Mouse (Mus musculus) gonadal fat pad, adult 2 months (tissue): ENCODE results near the gene Tef. TPM values are rescaled to one million over a fixed set of nuclear protein-coding genes. Genes with fewer than 3 reads are reported as not detected.

Experiments used
- DNase-seq: peaks from one replicate; pipeline ENCODE4 v3.0.0-alpha.2; 2012; ENCODE audit warnings: low read depth
- polyA plus RNA-seq: library from polyadenylated mRNA; depleted of rRNA; stranded (reverse); fragments of >200 nt; gene quantifications from 2 replicates; pipeline ENCODE4 v1.2.3, GENCODE M21; 2012

The Tef gene
- polyA plus RNA-seq, 1 experiment, result 60.0 TPM

GRCm38 (mm10) chr15:81798421-81798820 is 3.8 kb upstream of the Tef start:
- no peak for DNase-seq

GRCm38 (mm10) chr15:81800391-81800790 is 1.8 kb upstream of the Tef start:
- DNase-seq, result no peak

- DNase-seq, result no peak
Observed at GRCm38 (mm10) chr15:81802941-81803351, 725 bp downstream of the Tef start.

- no peak for DNase-seq
Observed at GRCm38 (mm10) chr15:81803425-81803951, 1.3 kb downstream of the Tef start.

GRCm38 (mm10) chr15:81804172-81804571 is 2.0 kb downstream of the Tef start:
- no peak for DNase-seq

- DNase-seq, result no peak
Observed at GRCm38 (mm10) chr15:81804883-81805282, 2.7 kb downstream of the Tef start.

- DNase-seq, result no peak
Observed at GRCm38 (mm10) chr15:81805624-81806023, 3.4 kb downstream of the Tef start.

GRCm38 (mm10) chr15:81806621-81807404 is 4.6 kb downstream of the Tef start:
- DNase-seq, result peak; percentile 67

GRCm38 (mm10) chr15:81808799-81809198 is 6.6 kb downstream of the Tef start:
- no peak for DNase-seq

GRCm38 (mm10) chr15:81809550-81809949 is 7.3 kb downstream of the Tef start:
- peak; percentile 60 for DNase-seq

GRCm38 (mm10) chr15:81810150-81810549 is 7.9 kb downstream of the Tef start:
- peak; percentile 87 for DNase-seq

- peak; percentile 78 for DNase-seq
Observed at GRCm38 (mm10) chr15:81810671-81811598, 8.7 kb downstream of the Tef start.

GRCm38 (mm10) chr15:81811599-81811996 is 9.4 kb downstream of the Tef start:
- DNase-seq, result no peak

GRCm38 (mm10) chr15:81812287-81812686 is 10.1 kb downstream of the Tef start:
- no peak for DNase-seq

- DNase-seq, result no peak
Observed at GRCm38 (mm10) chr15:81812696-81813631, 10.7 kb downstream of the Tef start.

- DNase-seq, result no peak
Observed at GRCm38 (mm10) chr15:81813986-81814705, 11.9 kb downstream of the Tef start.

- no peak for DNase-seq
Observed at GRCm38 (mm10) chr15:81814716-81815370, 12.6 kb downstream of the Tef start.

GRCm38 (mm10) chr15:81818404-81818803 is 16.2 kb downstream of the Tef start:
- no peak for DNase-seq

GRCm38 (mm10) chr15:81822631-81823030 is 20.4 kb downstream of the Tef start:
- no peak for DNase-seq

- no peak for DNase-seq
Observed at GRCm38 (mm10) chr15:81824832-81825231, 22.6 kb downstream of the Tef start.
